Mouse (Mus musculus) bone marrow macrophage, adult 2 months (primary cell): ENCODE measurements around the gene Ap2m1. TPM values are rescaled to one million over a fixed set of nuclear protein-coding genes. Genes with fewer than 3 reads are reported as not detected.
A peak's percentile ranks its signal among the peaks of the same experiment; 100 is the strongest.

Experiments used
- H3K27ac ChIP-seq: 2 replicates; pipeline ENCODE4 v1.5.1; 2012; ENCODE audit warnings: low read depth, low read length; ENCODE audit not compliant: insufficient read depth
- H3K4me1 ChIP-seq: 2 replicates; pipeline ENCODE4 v1.6.1; 2012; ENCODE audit warnings: low read length; ENCODE audit not compliant: control insufficient read depth, insufficient read depth
- H3K4me3 ChIP-seq: 2 replicates; pipeline ENCODE4 v1.5.1; 2012; ENCODE audit warnings: mild to moderate bottlenecking, low read length, moderate library complexity; ENCODE audit not compliant: insufficient read depth
- CTCF ChIP-seq: IDR thresholded peaks from 2 replicates; pipeline ENCODE4 v1.5.1; 2012; ENCODE audit warnings: low read depth, mild to moderate bottlenecking, low read length, moderate library complexity
- POLR2A ChIP-seq: IDR thresholded peaks from 2 replicates; pipeline ENCODE4 v1.6.1; 2012; ENCODE audit warnings: mild to moderate bottlenecking, low read depth, low read length, borderline replicate concordance
- polyA plus RNA-seq: library from polyadenylated mRNA; stranded (reverse); fragments of >200 nt; gene quantifications from 2 replicates; pipeline ENCODE4 v1.2.4, GENCODE M21; 2012; ENCODE audit not compliant: missing spikeins, insufficient read depth, insufficient read length

The Ap2m1 gene
- polyA plus RNA-seq, 1 experiment: 391 TPM

DNA sequence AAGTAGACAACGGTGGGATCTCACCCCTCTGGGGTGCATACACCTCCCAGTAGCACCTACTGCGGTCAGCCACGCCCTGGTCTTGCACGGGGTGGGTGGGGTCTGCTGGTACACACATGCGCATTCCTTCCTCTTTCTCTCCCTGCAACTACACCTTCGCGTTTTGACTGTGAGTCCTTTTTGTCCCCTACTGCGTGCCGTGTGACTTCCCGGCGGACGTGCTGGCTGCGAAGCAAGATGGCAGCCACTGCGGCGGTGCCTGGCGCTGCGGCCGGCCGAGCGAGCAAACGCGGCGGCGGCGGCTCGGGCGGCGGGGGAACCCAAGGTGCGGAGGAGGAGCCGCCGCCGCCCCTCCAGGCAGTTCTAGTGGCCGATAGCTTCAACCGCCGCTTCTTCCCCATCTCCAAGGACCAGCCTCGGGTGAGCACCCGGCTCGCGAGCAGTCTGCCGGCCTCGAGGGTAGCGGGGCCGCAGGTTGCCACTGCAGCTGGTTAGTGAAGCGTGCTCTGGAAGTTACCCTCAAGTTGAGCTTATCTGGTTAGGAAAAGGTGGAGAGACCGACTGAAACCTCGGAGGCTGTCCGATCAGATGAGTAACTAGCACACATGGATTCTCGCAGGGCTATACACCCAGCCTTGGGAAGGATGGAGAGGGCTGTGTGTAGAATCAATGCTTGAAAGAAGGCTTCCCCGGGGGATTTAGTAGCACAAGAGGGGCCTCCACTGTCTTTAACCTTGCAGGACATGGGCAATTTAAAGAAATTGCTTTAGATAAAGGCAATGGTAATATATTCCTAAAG lies 36.4 kb upstream of the Ap2m1 start, which contains the start of gene Eif2b5:
TSS of gene Eif2b5 (plus strand) at position 141 of the 799 bp plus-strand sequence.
- TF ChIP-seq POLR2A (no peak), CTCF (no peak)
- no peak within 1 kb of the TSS; the same call in 1 of the 2 replicates for H3K27ac ChIP-seq

GRCm38 (mm10) chr16:20506000-20506399 lies 29.3 kb upstream of the Ap2m1 start:
- Histone ChIP-seq H3K27ac (no peak overlapping the region), H3K4me3 (no peak overlapping the region), H3K4me1 (no peaks in the 10 kb centered on the region)
- no peak for TF ChIP-seq POLR2A
- no peak for TF ChIP-seq CTCF

More for the DNA sequence above, 36.4 kb upstream of the Ap2m1 start, which contains the start of gene Eif2b5:
- peaks cover 8% of the 10 kb centered on the region; the same call in 1 of the 2 replicates for H3K4me1 ChIP-seq
- peak within 1 kb of the TSS; percentile 90 for H3K4me3 ChIP-seq

GRCm38 (mm10) chr16:20509349-20509748 lies 25.9 kb upstream of the Ap2m1 start:
- H3K4me1 ChIP-seq: peaks cover 2% of the 10 kb centered on the region; the same call in 1 of the 2 replicates
- no peak overlapping the region for H3K27ac ChIP-seq
- TF ChIP-seq CTCF: no peak
- TF ChIP-seq POLR2A: no peak
- H3K4me3 ChIP-seq: no peak overlapping the region

DNA sequence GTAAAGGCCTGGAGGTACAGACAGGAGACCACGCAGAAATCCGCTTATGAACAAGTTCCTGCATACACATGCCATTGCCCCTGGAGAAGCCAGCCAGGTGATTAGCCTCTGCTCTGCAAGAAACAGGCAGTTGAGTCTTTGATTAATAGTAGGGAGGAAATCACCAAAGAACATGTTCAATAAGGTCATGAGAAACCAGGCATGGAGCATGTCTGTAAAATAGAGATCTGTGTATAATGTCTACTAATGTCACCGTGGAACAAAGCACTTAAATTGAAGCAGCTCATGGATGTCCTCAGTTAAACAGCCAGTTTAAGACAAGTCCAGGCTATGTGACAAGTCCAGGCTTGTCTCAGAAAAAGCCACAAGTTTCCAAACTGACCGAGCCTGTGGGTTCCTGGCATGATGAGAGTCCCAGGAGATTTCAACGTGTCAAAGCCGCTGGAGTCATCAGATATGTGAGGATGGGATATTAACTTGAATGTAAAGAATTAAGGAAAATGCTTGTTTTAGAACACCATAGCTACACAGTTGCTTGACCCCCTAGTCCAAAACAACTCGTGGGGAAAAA lies 23.9 kb upstream of the Ap2m1 start:
- TF ChIP-seq CTCF: no peak
- TF ChIP-seq POLR2A: no peak
- no peak overlapping the region for H3K27ac ChIP-seq
- H3K4me3 ChIP-seq: no peak overlapping the region
- H3K4me1 ChIP-seq: peaks cover 2% of the 10 kb centered on the region; the same call in 1 of the 2 replicates

DNA sequence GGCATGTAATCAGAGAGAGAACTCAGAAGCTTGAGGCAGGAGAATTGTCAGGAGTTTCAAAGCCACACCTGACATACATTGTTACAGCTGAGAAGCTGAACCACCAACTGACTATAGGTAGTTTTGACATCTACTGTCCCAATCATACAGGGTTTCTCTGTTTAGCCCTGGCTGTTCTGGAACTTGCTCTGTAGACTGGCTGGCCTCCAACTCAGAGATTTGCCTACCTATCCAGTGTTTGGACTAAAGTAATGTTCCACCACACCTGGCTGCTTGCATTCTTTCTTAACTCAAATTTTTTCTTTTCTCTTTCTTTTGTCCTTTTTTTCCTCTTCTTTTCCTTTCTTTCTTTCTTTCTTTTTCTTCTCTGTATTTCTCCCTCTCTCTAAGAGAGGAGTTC lies 19.2 kb upstream of the Ap2m1 start:
- Histone ChIP-seq H3K4me1 (peaks cover 3% of the 10 kb centered on the region; the same call in 1 of the 2 replicates), H3K27ac (0 out of 2 replicates have a peak overlapping the region, but pooled peaks have one; percentile 34), H3K4me3 (peak overlapping the region; percentile 95)
- TF ChIP-seq POLR2A (no peak), CTCF (no peak)

DNA sequence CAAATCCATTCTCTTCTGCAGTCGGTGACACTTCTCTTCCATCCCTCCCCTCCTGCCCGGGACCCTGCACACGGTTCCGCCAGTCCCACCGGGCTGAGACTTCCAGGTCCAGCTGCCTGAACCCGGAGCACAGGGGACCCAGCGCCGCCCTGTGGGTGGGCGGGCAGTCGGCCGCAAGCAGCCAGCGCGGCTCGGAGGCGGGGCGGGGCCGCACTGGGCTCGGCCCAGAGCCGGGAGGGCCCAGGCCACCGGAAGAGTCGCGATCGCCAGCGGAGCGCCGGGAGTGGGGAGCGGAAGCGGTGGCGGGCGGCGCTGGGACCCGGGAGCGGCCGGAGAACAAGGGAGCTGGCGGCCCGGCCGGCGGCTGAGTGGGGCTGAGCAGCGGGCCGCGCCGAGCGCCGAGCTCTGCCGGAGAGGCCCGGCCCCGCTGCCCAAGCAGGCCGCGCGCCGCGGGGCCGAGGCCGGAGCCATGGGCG lies 18.5 kb upstream of the Ap2m1 start, which contains the start of gene Dvl3:
TSS of gene Dvl3 (plus strand) at position 257 of the 476 bp plus-strand sequence.
- Histone ChIP-seq H3K4me1 (peaks cover 7% of the 10 kb centered on the region), H3K27ac (peak within 1 kb of the TSS; percentile 41), H3K4me3 (peak within 1 kb of the TSS; percentile 95)
- TF ChIP-seq POLR2A (peak; percentile 61; the same call in 1 of the 2 replicates), CTCF (no peak)

GRCm38 (mm10) chr16:20517216-20517615 lies 18.1 kb upstream of the Ap2m1 start:
- Histone ChIP-seq H3K27ac (peak overlapping the region; percentile 41), H3K4me3 (peak overlapping the region; percentile 74), H3K4me1 (peaks cover 11% of the 10 kb centered on the region)
- TF ChIP-seq POLR2A: no peak
- TF ChIP-seq CTCF: no peak

DNA sequence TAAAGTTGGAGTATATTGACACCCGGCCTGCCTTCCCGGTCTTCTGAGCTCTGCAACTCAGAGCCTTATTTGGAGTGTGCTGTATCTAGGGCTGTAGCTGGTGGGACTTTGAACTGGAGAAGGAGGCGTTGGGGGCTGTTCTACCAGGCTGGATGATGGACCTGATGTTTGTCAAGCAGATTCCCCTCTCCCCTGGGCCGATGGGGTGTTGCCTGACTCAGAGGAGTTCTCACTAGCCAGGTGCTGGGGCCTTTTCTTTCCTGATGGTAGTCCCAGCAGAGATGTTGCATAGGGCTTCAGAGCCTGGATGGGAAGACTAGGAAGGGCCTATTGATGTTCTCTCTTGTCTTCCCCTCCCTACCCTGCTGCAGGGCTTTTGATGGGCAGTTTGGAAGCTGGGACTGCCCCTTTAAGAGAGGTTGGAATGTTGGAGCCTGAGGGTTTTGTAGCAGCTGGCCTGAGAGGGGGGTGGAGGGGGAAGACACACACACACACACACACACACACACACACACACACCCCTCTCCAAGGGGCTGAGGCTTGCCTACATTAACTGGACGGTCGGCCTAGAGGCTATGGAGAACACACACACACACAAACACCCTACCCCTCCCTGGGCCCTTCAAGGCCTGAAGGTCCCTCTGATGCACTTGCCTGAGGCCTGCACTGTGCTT lies 17.4 kb upstream of the Ap2m1 start:
- TF ChIP-seq POLR2A (no peak), CTCF (no peak)
- Histone ChIP-seq H3K4me1 (peaks cover 11% of the 10 kb centered on the region), H3K4me3 (peak overlapping the region; percentile 74), H3K27ac (no peak overlapping the region)

- no peak overlapping the region for H3K4me3 ChIP-seq
- H3K4me1 ChIP-seq: peaks cover 11% of the 10 kb centered on the region
- TF ChIP-seq POLR2A (no peak), CTCF (no peak)
- H3K27ac ChIP-seq: no peak overlapping the region
These were observed 11.4 kb upstream of the Ap2m1 start for GRCm38 (mm10) chr16:20523886-20524285.

DNA sequence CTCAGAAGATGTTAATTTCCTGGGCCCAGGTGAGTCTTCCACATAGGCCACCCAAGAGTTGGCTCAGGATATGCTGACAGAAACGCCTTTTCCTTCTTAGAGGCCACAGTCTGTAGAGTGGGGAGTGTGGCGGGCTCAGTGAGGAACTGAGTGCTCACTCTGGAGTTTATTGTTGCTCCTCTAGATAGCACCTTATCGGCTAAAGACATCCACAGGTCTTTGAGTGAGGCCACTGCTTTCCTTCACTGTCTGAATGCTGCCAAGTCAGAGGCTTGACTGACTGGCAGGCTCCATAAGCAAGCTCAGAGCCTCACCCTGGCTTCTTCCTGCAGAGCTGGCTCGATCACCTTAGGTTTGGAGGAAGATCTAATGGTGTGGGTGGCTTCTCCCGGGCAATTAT lies 6.5 kb upstream of the Ap2m1 start:
- Histone ChIP-seq H3K4me1 (no peaks in the 10 kb centered on the region), H3K27ac (no peak overlapping the region), H3K4me3 (no peak overlapping the region)
- no peak for TF ChIP-seq CTCF
- no peak for TF ChIP-seq POLR2A
